In genomic region chr6:47395465-47396337, GRCm38 (mm10) we compare ENCODE assay signal across 9 mouse cellular contexts. TPM values are rescaled to one million over a fixed set of nuclear protein-coding genes. Genes with fewer than 3 reads are reported as not detected.
DNase-seq lines count a peak whose midpoint lies in the region; ATAC-seq lines count a peak whose summit lies in the region.
"Had no signal": no experiment of that assay in that cellular context is flagged by ENCODE, and none has a peak within 500 bp of the region (broad histone marks: within the 10 kb centered on the region; RNA-seq: fewer than 3 reads in every experiment).

No protein-coding gene starts in this region.

- peak; percentile 89 for DNase-seq in midbrain, embryonic 11.5 days (ENCODE audit: low spot score, missing footprints)
- peak; percentile 20 for DNase-seq in WW6 (ENCODE audit: low read depth, low spot score)
- peak; percentile 27 to 57 for DNase-seq in cerebellum, postnatal 25 days
- DNase-seq in kidney, adult 18-20 months, result peak; percentile 64
- DNase-seq in right cerebral cortex, adult 2 months (ENCODE audit: low spot score in 2 of 2), result no peak
- no peak for DNase-seq in left cerebral cortex, adult 8-10 months (ENCODE audit: low spot score in 2 of 2)

- 44% methylated on average over 5 of the region's 5 CpGs for WGBS in midbrain, embryonic 11.5 days
- WGBS in midbrain, embryonic 13.5 days, result 45% methylated on average over 5 of the region's 5 CpGs

- H3K9me3 ChIP-seq in midbrain, embryonic 11.5 days (ENCODE audit: control insufficient read depth, low read length), result no peaks in the 10 kb centered on the region
- H3K9me3 ChIP-seq in midbrain, embryonic 13.5 days, result no peaks in the 10 kb centered on the region
- H3K9me3 ChIP-seq: megakaryocyte, embryonic 14.5 days had no signal

- H3K27ac ChIP-seq in midbrain, embryonic 11.5 days (ENCODE audit: low read depth, low read length), result no peak overlapping the region
- H3K27ac ChIP-seq in midbrain, embryonic 13.5 days, result no peak overlapping the region

- H3K36me3 ChIP-seq in midbrain, embryonic 11.5 days (ENCODE audit: control insufficient read depth, insufficient read depth, low read length), result no peaks in the 10 kb centered on the region
- H3K36me3 ChIP-seq in midbrain, embryonic 13.5 days, result no peaks in the 10 kb centered on the region

- H3K4me3 ChIP-seq in midbrain, embryonic 11.5 days (ENCODE audit: low read depth, low read length), result no peak overlapping the region
- H3K4me3 ChIP-seq in midbrain, embryonic 13.5 days (replicated peaks), result no peak overlapping the region
- H3K4me3 ChIP-seq: megakaryocyte, embryonic 14.5 days had no signal

- 0 out of 2 replicates have a peak, but pooled peaks cover under 1% of the 10 kb centered on the region for H3K4me1 ChIP-seq in midbrain, embryonic 11.5 days (ENCODE audit: control insufficient read depth, insufficient read depth, low read length)
- peaks cover 2% of the 10 kb centered on the region for H3K4me1 ChIP-seq in midbrain, embryonic 13.5 days (replicated peaks)

- no peak for ATAC-seq in midbrain, embryonic 11.5 days (ENCODE audit: low FRiP score)
- no peak for ATAC-seq in midbrain, embryonic 13.5 days
- ATAC-seq in monocyte, adult 5-6 weeks (replicated peaks; ENCODE audit: insufficient number of reproducible peaks, low FRiP score, low TSS enrichment, poor library complexity, severe bottlenecking), result peak; percentile 90

- H3K4me2 ChIP-seq in midbrain, embryonic 11.5 days, result no peak overlapping the region
- H3K4me2 ChIP-seq in midbrain, embryonic 13.5 days (replicated peaks), result no peak overlapping the region

- no peaks in the 10 kb centered on the region for H3K27me3 ChIP-seq in midbrain, embryonic 11.5 days (ENCODE audit: control insufficient read depth, insufficient read depth, low read length)
- no peaks in the 10 kb centered on the region for H3K27me3 ChIP-seq in midbrain, embryonic 13.5 days
- H3K27me3 ChIP-seq: megakaryocyte, embryonic 14.5 days had no signal

- no peak overlapping the region for H3K9ac ChIP-seq in midbrain, embryonic 11.5 days (ENCODE audit: low read length)
- H3K9ac ChIP-seq in midbrain, embryonic 13.5 days (replicated peaks), result no peak overlapping the region

RNA-seq across cellular contexts. Expression of gene Cul1, which starts 57.5 kb away (rescaled TPM):
- polyA plus RNA-seq in midbrain, embryonic 11.5 days (2014; fragmentation: Nextera tagmentation; extraction: Ambion mirVana), result 203 and 205 TPM in 2 replicates
- polyA plus RNA-seq in midbrain, embryonic 13.5 days (2015; fragmentation: Nextera tagmentation; extraction: Ambion mirVana), result 135 and 138 TPM in 2 replicates
- total RNA-seq in monocyte, adult 5-6 weeks (2017), result 149 to 202 TPM (median 175 TPM) in 3 replicates
- total RNA-seq in left cerebral cortex, adult 8-10 months (2022), result 100 to 1,000 TPM; 105 to 118 (median 113) TPM

Comparison
In these comparisons a context has a peak if more than half of its experiments do, and no peak if none do; other contexts are left out.
1. DNase-seq: peak in midbrain, embryonic 11.5 days (single experiment), WW6 (single experiment), cerebellum, postnatal 25 days (2 of 2) and kidney, adult 18-20 months (single experiment); none in right cerebral cortex, adult 2 months (0 of 2) and left cerebral cortex, adult 8-10 months (0 of 2).